Mouse (Mus musculus) left cerebral cortex, adult 2 months (tissue): ENCODE measurements around the gene V1ra8. TPM values are rescaled to one million over a fixed set of nuclear protein-coding genes. Genes with fewer than 3 reads are reported as not detected.
"Not testable (repeated sequence)": the region's sequence is repeated elsewhere in the genome, so short reads cannot be mapped to it uniquely, and the experiment has no call there.

ENCODE experiments used
- DNase-seq, 2 experiments: peaks; one replicate each; pipeline ENCODE4 v3.0.0; 2021 to 2022; ENCODE audit warnings: low spot score in 2 of 2, mixed read lengths in 1 of 2; ENCODE audit errors: extremely low spot score in 1 of 2
- H3K27ac ChIP-seq: fragments of 200-600 bp; 2 replicates; pipeline ENCODE4 v1.8.1; 2022
- H3K4me3 ChIP-seq: fragments of 200-600 bp; 2 replicates; pipeline ENCODE4 v1.8.1; 2022
- CTCF ChIP-seq: fragments of 200-600 bp; IDR thresholded peaks from 2 replicates; pipeline ENCODE4 v1.8.1; 2022; ENCODE audit warnings: antibody characterized with exemption, mild to moderate bottlenecking, moderate library complexity
- intact Hi-C: fragments of 180-260 bp; cut with DNase I; formaldehyde crosslinking; loops from one replicate; pipeline ENCODE4 v1.15.1; 2025
- long read RNA-seq, 2 experiments: library from polyadenylated mRNA; stranded (forward); transcript quantifications; one replicate each; pipeline ENCODE4 v2.0.0; 2021; ENCODE audit warnings: borderline mapping rate in 2 of 2
- total RNA-seq, 2 experiments: library from RNA; stranded (reverse); gene quantifications; 2 replicates each; pipeline ENCODE4 v1.2.3; 2021

Gene V1ra8
- not detected for total RNA-seq
- long read RNA-seq, experiment 1: 0 reads
- long read RNA-seq, experiment 2: 0 reads

- H3K27ac ChIP-seq, intact Hi-C loops, DNase-seq, H3K4me3 ChIP-seq: not testable (repeated sequence)
Observed at GRCm38 (mm10) chr6:90202493-90202892, at the start of gene V1ra8. V1ra8 (plus strand) TSS chr6:90202793.

- no peak for DNase-seq
- no peak for TF ChIP-seq CTCF
- no peak overlapping the region for H3K4me3 ChIP-seq
- H3K27ac ChIP-seq: no peak overlapping the region
- intact Hi-C loops: no loop called here
Observed at GRCm38 (mm10) chr6:90160139-90160538, 42.5 kb upstream of the V1ra8 start.

- no peak for TF ChIP-seq CTCF
- no peak within 1 kb of the TSS for H3K4me3 ChIP-seq
- H3K27ac ChIP-seq: no peak within 1 kb of the TSS
- intact Hi-C loops: no loop called here
- DNase-seq: no peak
Observed at GRCm38 (mm10) chr6:90174508-90174907, 28.1 kb upstream of the V1ra8 start, which contains the start of gene Vmn1r52. Vmn1r52 (plus strand) TSS chr6:90174808.

- no peak for DNase-seq
- Histone ChIP-seq H3K4me3 (no peak within 1 kb of the TSS), H3K27ac (no peak within 1 kb of the TSS)
- TF ChIP-seq CTCF: no peak
- intact Hi-C loops: no loop called here
Observed at GRCm38 (mm10) chr6:90224338-90224737, 21.7 kb downstream of the V1ra8 start, which contains the start of gene Vmn1r53. Vmn1r53 (minus strand) TSS chr6:90224438.

- H3K27ac ChIP-seq, H3K4me3 ChIP-seq, intact Hi-C loops, DNase-seq: not testable (repeated sequence)
Observed at GRCm38 (mm10) chr6:90232114-90232513, 29.5 kb downstream of the V1ra8 start.

GRCm38 (mm10) chr6:90232681-90233080, 30.1 kb downstream of the V1ra8 start:
- Histone ChIP-seq H3K4me3 (no peak overlapping the region), H3K27ac (no peak overlapping the region)
- DNase-seq: no peak
- TF ChIP-seq CTCF: no peak
- intact Hi-C loops: no loop called here

- DNase-seq: no peak
- intact Hi-C loops: no loop called here
- no peak for TF ChIP-seq CTCF
- Histone ChIP-seq H3K4me3 (no peak overlapping the region), H3K27ac (no peak overlapping the region)
Observed at GRCm38 (mm10) chr6:90244019-90244418, 41.4 kb downstream of the V1ra8 start.

- no peak for TF ChIP-seq CTCF
- intact Hi-C loops: no loop called here
- DNase-seq: no peak
- Histone ChIP-seq H3K4me3 (no peak within 1 kb of the TSS), H3K27ac (no peak within 1 kb of the TSS)
Observed at GRCm38 (mm10) chr6:90246000-90246399, 43.4 kb downstream of the V1ra8 start, which contains the start of gene Vmn1r54. Vmn1r54 (plus strand) TSS chr6:90246300.

Other genes starting within 250 kb of the V1ra8 start
- gene Vmn1r46, start 233.5 kb upstream of the V1ra8 start, total RNA-seq: not detected
- gene Vmn1r47, start 186.6 kb upstream of the V1ra8 start, total RNA-seq: not detected
- not detected for gene Vmn1r48, start 166.0 kb upstream of the V1ra8 start, total RNA-seq
- not detected for gene Vmn1r49, start 124.3 kb upstream of the V1ra8 start, total RNA-seq
- not detected for gene Vmn1r50, start 101.4 kb upstream of the V1ra8 start, total RNA-seq
- gene Vmn1r51, start 80.2 kb upstream of the V1ra8 start, total RNA-seq: not detected
- gene Vmn1r52, start 28.0 kb upstream of the V1ra8 start, total RNA-seq: not detected
- not detected for gene Vmn1r53, start 21.6 kb downstream of the V1ra8 start, total RNA-seq
- gene Vmn1r54, start 43.5 kb downstream of the V1ra8 start, total RNA-seq: not detected
- gene BC048671, start 98.4 kb downstream of the V1ra8 start, total RNA-seq: not detected
- not detected for gene Chst13, start 122.4 kb downstream of the V1ra8 start, total RNA-seq
- not detected for gene Uroc1, start 130.5 kb downstream of the V1ra8 start, total RNA-seq
- gene Zxdc, start 166.7 kb downstream of the V1ra8 start, total RNA-seq: 10 to 100 TPM; 31.0 to 31.7 TPM
- 1 to 10 TPM; 4.5 to 6.5 TPM for gene Cfap100, start 226.0 kb downstream of the V1ra8 start, total RNA-seq